In the genomic region with DNA sequence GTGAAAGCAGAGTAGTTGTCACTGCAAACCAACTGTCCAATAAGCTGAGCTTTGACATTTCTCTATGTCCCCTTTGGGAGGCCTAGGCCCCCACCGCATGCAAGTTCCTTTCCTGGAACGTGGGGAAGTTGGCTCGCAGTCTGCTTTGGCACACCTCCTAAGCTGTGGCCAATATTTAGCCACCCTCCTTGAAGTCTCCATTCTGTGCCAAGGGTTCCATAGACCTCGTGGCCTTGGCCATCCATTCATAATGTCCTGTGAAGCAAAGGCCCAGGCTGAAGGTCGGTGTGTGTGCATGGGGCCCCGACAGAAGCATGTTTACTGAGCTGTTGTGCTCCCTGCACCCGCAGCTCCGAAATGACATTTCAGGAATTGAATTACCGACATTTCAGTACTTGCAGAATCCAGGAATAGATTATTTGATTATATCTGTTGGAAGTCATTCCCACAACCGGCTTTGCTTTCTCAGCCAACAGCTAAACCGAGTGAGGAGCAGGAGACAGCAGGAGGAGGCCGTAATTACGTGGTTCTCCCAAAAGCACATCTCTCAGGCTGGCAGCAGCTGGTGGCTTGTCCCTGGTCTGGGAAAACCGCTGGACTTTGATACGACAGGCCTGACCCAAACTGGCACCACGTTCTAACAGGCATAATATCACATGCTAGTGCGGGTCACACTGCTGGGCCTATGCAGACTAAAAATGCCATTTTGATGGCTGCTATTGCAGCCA, we compare ENCODE assay signal across 9 mouse cellular contexts. TPM values are rescaled to one million over a fixed set of nuclear protein-coding genes. Genes with fewer than 3 reads are reported as not detected.
DNase-seq lines count a peak whose midpoint lies in the region; ATAC-seq lines count a peak whose summit lies in the region.
"Had no signal": no experiment of that assay in that cellular context is flagged by ENCODE, and none has a peak within 500 bp of the region (broad histone marks: within the 10 kb centered on the region; RNA-seq: fewer than 3 reads in every experiment).

No protein-coding gene starts in this region.

- no peak overlapping the region; the same call in 1 of the 2 replicates for H3K27ac ChIP-seq in kidney, embryonic 16.5 days (ENCODE audit: low read length)
- H3K27ac ChIP-seq in midbrain, embryonic 14.5 days (replicated peaks; ENCODE audit: low read depth, low read length): peak overlapping the region; percentile 74

- peak; percentile 41; the same call in 1 of the 2 replicates for ATAC-seq in kidney, embryonic 16.5 days (ENCODE audit: low FRiP score, low TSS enrichment)
- ATAC-seq in midbrain, embryonic 14.5 days (ENCODE audit: low FRiP score, low TSS enrichment): no peak

- peaks cover 41% of the 10 kb centered on the region for H3K4me1 ChIP-seq in kidney, embryonic 16.5 days (ENCODE audit: insufficient read depth, low read length)
- peaks cover 25% of the 10 kb centered on the region for H3K4me1 ChIP-seq in midbrain, embryonic 14.5 days (ENCODE audit: control insufficient read depth, insufficient read depth, low read length)

- no peak overlapping the region for H3K9ac ChIP-seq in kidney, embryonic 16.5 days (replicated peaks; ENCODE audit: low read length)
- H3K9ac ChIP-seq in midbrain, embryonic 14.5 days (replicated peaks; ENCODE audit: low read length): no peak overlapping the region

- peak; percentile 34 to 44 for DNase-seq in layer of hippocampus, adult 18-20 months (ENCODE audit: low spot score in 2 of 2)
- DNase-seq in layer of hippocampus, adult 9-10 months (ENCODE audit: low spot score): no peak
- peak; percentile 83 for DNase-seq in adrenal gland, postnatal 14 days
- DNase-seq in gastrocnemius, postnatal 10 days: peak; percentile 27
- DNase-seq in midbrain, embryonic 14.5 days: no peak
- DNase-seq in thymus, postnatal 10 days (ENCODE audit: low spot score in 2 of 2): no peak
- no peak for DNase-seq in ovary, postnatal 10 days (ENCODE audit: low spot score)

- H3K9me3 ChIP-seq in kidney, embryonic 16.5 days (ENCODE audit: low read length): no peaks in the 10 kb centered on the region
- H3K9me3 ChIP-seq in midbrain, embryonic 14.5 days (ENCODE audit: control insufficient read depth, low read length): no peaks in the 10 kb centered on the region

- no peak overlapping the region for H3K4me3 ChIP-seq in kidney, embryonic 16.5 days (ENCODE audit: low read length)
- no peak overlapping the region for H3K4me3 ChIP-seq in midbrain, embryonic 14.5 days (replicated peaks; ENCODE audit: low read depth, low read length)

- H3K27me3 ChIP-seq in kidney, embryonic 16.5 days (ENCODE audit: insufficient read depth, low read length): no peaks in the 10 kb centered on the region
- no peaks in the 10 kb centered on the region for H3K27me3 ChIP-seq in midbrain, embryonic 14.5 days (ENCODE audit: control insufficient read depth, insufficient read depth, low read length)

- no peaks in the 10 kb centered on the region for H3K36me3 ChIP-seq in kidney, embryonic 16.5 days (ENCODE audit: insufficient read depth, low read length)
- H3K36me3 ChIP-seq in midbrain, embryonic 14.5 days (ENCODE audit: control insufficient read depth, insufficient read depth, low read length): no peaks in the 10 kb centered on the region
- H3K36me3 ChIP-seq: G1E had no signal

- H3K4me2 ChIP-seq in kidney, embryonic 16.5 days (replicated peaks; ENCODE audit: low read depth, low read length): no peak overlapping the region
- no peak overlapping the region for H3K4me2 ChIP-seq in midbrain, embryonic 14.5 days (ENCODE audit: low read length)

- WGBS in kidney, embryonic 16.5 days: 57% methylated on average over 17 of the region's 17 CpGs
- 73% methylated on average over 17 of the region's 17 CpGs for WGBS in midbrain, embryonic 14.5 days

RNA-seq across cellular contexts. Expression of a gene that starts 51.1 kb away (rescaled TPM):
- 10 to 100 TPM; 68.1 to 78.0 TPM for total RNA-seq in layer of hippocampus, adult 18-20 months (2021)
- total RNA-seq in adrenal gland, postnatal 14 days (2021): 26.8 and 33.4 TPM in 2 replicates
- total RNA-seq in gastrocnemius, postnatal 10 days (2021): 10 to 100 TPM; 13.9 to 14.0 TPM
- polyA plus RNA-seq in kidney, embryonic 16.5 days (2015; fragmentation: Nextera tagmentation; extraction: Ambion mirVana): 59.3 and 62.0 TPM in 2 replicates
- polyA plus RNA-seq in midbrain, embryonic 14.5 days (2014; fragmentation: Nextera tagmentation; extraction: Ambion mirVana): 93.3 and 108 TPM in 2 replicates
- total RNA-seq: G1E had no signal
- polyA plus RNA-seq: G1E had no signal

Comparison
In these comparisons a context has a peak if more than half of its experiments do, and no peak if none do; other contexts are left out.
1. DNase-seq: peak in layer of hippocampus, adult 18-20 months (2 of 2), adrenal gland, postnatal 14 days (single experiment) and gastrocnemius, postnatal 10 days (single experiment); none in layer of hippocampus, adult 9-10 months (single experiment), midbrain, embryonic 14.5 days (single experiment), thymus, postnatal 10 days (0 of 2) and ovary, postnatal 10 days (single experiment).